Mouse (Mus musculus) c-Kit-positive CD71-positive TER-119-positive erythroid progenitor cells, embryonic 14.5 days (primary cell): ENCODE measurements around the gene Plod1.
A peak's percentile ranks its signal among the peaks of the same experiment; 100 is the strongest.

Experiments used
- DNase-seq: peaks from one replicate; pipeline ENCODE4 v3.0.0-alpha.2; 2013; ENCODE audit warnings: low spot score

The Plod1 gene

DNA sequence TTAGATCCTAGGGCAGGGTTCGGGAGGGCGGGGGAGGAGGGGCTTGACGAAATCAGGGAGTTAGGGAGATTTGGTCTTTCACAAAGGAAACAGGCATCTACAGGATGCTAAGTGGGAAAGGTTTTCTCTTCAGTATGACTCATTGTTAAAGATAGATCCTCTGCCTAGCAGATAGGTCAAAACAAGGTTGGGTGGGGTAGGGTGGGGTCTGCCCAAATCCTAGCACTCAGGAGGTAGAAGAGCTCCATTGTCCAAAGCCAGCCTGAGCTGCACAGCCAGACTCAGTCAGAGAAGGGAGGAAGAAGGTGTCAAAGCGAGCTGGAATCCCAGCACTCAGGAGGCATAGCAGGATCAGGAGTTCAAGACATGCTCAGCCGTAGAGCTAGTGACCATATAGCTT, 919 bp upstream of the Plod1 start:
- no peak for DNase-seq

DNA sequence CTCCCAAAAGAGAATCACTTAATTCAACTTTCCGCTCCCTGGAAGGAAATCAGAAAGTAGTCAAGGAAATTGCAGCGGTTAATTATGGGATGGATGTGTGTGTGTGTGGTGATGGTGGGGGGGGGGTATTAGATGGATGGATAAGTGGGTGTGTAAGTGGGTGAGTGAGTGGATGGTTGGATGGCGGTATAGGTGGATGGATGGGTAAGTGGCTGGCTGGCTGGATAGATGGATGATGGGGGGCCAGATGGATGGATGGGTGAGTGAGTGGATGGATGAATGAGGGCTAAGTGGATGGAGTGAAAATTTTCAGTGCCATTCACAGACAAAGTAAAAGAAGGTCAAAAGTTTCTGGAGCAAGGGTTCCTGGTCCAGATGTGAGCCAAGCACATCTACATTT, 454 bp upstream of the Plod1 start:
- DNase-seq: no peak

DNA sequence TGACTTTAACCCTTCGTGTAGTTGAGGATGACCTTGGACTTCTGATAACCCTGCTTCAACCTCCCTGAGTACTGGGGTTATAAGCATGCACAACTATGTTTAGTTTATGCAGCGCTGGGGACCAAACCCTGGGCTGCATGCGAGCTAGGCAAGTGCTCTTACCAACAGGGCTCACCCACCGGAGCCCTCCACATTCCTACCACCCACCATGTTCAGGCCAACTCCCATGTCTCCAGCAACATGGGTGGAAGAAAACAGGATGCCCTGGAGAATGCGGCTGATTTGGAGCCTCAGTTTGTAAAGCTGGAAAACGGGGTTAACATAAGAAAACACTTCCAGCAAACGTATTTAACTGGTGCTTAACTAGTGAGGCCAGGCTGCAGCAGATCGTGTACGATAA, 663 bp downstream of the Plod1 start:
- DNase-seq: no peak

DNA sequence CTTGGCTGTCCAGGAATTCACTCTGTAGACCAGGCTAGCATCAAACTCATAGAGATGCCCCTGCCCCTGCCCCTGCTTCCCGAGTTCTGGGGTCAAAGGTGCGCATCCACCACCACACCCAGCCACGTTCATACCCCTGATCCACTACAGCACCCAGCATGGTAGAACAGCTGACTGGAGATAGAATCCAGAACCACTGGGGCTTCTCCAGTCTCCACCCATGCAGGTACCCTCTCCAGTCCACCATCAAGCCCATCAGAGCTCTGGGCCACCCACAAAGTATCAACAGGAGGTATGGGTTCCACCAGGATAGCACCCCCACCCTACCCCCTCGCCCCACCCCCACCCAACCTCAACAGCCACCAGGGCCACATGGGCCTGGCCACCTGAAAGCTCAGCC, 2.0 kb downstream of the Plod1 start:
- DNase-seq: no peak

DNA sequence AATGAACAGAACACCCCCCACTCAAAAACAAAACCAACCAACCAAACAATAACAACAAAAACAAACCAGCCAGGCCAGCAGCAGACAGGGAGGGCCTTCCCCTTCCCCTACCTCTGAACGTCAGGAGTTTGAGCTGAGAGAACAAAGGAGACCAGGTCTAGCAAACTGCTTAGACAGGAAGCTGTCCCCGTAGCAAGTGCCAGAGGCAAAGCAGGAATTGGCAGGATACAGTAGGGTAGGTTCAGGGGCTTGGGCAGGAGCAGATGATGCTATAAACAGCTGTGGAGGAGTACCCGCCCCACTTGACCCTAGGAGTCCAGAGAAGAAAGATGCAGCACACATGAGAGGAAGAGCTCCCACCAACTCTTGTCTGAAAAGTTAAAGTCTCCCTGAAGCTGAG, 2.4 kb downstream of the Plod1 start:
- no peak for DNase-seq

DNA sequence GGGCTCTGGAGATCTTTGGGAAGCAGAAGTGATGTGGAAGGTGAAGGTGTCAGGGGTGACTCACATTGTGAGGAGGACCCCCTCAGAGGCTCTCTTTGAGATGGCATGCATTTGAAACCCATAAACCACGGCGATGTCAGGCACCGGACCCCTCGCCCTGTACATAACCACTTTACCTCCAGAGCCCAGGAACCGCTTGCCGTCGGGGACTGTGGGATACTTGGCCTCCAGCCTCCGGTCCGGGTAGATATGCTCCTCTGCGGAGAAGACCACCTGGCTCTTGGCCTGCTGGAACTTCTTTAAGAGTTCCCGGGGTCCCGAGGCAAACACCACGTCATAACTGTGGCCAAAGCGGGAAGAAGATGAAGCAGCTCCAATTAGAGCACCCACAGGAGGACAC, 5.6 kb downstream of the Plod1 start:
- no peak for DNase-seq

DNA sequence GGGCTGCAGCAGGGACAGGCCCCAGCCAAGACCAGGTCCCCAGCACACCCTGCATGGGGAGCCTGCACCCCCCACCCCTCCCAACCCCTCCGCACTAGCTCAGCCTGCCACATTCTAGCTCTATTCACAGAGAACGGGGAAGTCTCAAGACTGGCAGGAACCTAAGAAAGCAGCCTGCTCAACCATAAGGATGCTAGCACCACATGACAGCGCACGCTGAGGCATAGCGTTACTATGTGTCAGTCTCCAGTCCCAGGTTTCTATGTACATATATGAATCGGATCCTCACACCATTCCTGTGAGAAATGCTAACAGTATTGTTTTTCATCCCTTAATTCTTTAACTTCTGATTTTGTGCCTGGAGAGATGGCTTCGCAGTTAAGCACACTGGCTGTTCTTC, 8.0 kb downstream of the Plod1 start:
- DNase-seq: no peak

DNA sequence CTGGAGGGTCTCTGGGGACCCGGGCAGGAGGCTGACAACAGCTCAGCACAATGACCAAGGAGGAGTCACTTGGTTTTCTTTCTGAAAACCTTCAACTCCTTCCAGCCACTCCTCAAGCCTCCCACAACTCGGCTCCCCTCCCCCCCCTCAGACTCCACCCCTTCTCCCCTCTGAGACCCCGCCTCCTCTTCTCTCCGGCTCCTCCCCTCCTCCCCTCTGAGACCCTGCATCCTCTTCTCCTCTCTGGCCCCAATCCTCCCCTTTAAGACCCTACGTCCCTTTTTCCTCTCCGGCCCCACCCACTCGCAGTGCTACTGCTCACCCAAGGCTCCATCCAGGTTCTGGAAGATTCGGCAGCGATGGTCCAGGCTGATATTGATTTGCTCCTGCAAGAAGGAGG, 8.4 kb downstream of the Plod1 start:
- DNase-seq: no peak

DNA sequence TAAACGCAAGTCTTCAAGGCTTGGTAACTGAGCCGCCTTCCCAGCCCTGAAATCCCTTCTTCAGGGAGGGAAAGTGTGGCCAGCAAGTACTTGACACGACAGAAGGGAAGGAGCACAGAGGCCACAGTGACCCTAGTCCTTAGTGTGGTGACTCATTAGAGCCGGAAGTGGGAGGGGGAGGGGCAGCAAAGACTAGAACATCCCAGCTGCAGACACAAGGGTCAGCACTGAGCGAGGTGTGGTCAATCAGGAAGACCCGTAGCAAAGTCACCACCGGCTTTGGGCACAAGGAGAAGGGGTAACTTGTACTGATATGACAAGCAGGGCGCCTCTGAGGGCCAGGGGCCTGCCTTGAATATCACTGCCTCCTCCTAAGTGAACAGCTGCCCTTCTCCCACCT, 8.9 kb downstream of the Plod1 start:
- no peak for DNase-seq

DNA sequence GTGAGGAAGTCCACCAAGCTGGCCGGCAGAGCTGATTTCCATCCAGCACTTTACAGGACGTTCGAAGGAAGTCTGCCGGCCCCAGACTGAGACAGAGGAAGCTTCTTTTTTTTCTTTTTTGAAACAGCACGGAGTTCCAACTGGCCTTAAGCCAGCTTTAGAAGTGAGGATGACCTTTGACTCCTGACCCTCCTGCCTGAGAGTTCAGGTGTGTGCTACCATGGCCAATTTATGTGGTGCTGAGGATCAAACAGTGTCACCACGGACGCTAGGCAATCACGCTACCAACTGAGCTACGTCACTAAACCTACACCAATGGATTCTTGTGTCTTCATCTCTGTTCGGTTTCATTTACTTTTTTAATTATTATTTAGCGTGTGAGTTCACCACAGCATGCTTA, 14.2 kb downstream of the Plod1 start:
- no peak for DNase-seq

DNA sequence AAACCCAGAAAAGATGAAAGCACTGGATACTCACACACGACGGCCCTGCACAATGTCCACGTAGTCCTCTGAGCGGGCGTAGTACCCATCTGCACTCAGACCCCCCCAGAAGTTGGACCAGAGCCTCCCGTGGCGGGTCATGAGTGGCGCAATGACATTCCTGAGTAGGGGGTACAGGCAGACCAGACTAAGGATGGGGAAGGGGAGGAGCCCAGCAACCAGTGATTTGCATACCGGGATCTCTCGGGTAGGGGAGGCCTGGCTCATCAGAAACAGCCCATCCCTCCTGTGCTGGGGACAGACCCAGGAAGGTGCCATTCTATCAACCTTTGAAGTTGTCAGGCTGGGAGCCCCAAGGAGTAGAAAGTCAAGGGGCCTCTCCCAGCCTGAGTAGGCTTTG, 15.6 kb downstream of the Plod1 start:
- DNase-seq: no peak

DNA sequence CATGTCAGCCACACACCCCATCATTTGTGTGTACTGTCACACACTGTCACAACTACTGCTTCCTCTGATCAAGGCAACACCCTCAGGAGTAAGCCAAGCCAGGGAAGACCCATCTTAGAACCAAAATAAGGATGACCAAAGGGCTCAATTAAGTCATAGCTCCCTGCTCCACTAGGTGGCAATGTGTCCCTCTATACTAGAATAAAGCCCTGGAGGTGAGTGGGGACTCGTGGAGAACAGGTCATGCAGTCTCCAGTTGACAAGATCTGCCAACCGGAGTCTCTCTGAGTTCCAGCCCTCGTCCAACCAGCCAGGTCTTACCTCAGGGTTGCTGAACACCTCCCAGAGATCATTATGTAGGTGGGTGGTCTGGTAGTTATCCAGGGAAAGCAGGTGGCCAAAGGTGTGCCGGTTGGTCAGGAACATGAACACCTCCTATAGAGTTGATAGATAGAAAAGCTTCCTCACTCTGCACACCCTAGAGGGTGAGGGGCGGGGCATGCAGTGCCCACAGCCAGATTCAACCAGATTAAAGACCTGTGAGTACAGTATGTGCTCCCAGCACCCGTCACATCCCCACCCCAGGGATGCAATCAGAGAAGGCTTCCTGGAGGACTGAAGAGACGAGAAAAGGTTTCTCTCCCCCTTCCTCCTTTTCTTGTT, 18.0 kb downstream of the Plod1 start:
- DNase-seq: peak; percentile 41

DNA sequence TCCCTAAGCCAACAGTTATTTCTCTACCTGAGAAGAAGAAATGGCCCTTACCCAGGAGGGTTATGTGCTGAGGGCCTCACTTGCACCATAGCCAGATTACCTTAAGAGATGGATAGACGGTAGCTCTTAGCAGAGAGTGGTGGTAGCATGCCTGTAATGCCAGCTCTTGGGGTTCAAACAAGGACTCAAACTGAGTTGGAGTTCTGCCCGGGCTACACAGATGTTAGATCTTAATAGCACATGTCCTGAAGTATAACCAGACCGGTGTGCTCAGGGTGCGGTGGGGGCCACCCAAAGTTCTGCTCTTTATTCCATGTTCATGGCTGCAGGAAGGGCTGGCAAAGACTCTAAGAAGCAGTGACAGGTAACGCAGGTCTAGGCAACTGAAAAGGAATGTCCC, 27.1 kb downstream of the Plod1 start:
- DNase-seq: no peak

DNA sequence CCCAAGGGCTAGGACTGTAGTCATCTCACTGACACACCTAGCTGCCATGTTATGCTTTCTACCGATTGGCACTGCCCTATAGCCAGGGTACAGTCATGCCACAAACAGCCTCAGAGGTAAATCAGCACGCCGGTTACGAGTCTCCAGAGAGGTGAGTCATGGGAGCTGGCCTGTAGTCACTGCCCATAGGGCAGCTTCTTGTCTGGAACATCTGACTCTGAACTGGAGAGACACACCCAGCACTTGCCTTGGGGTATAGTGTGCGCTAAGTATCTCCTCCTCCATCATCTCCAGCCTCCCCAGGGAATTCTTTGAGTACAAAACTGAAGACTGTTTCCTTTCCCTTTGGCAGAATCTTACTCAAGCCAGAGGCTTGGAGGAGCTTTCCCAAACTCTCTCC, 30.3 kb downstream of the Plod1 start:
- no peak for DNase-seq

DNA sequence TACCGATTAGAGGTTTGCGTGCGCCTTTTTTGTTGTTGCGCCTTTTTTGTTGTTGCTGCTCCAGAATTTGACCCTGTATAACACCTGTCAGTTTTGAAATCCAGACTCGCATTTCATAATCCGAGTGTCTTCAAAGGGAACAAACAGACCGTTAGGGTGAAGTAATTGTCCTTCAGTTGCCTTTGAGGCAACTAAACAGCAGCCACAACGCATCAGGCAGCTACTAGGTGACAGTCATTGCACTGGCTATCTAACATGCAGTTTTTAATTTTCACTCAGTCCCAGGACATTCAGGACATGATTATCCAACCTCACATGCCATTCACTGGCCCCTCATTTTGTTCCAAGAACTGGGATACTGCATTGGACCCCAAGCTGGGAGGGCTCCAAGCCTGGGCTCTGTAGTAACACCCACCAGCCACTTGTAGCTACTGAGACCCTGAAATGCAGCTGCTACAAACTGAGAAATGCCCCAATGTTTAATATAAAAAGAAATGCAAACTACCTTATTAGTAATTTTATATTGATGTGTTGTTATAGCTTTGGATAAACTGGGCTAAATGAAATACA, 31.4 kb downstream of the Plod1 start:
- no peak for DNase-seq

DNA sequence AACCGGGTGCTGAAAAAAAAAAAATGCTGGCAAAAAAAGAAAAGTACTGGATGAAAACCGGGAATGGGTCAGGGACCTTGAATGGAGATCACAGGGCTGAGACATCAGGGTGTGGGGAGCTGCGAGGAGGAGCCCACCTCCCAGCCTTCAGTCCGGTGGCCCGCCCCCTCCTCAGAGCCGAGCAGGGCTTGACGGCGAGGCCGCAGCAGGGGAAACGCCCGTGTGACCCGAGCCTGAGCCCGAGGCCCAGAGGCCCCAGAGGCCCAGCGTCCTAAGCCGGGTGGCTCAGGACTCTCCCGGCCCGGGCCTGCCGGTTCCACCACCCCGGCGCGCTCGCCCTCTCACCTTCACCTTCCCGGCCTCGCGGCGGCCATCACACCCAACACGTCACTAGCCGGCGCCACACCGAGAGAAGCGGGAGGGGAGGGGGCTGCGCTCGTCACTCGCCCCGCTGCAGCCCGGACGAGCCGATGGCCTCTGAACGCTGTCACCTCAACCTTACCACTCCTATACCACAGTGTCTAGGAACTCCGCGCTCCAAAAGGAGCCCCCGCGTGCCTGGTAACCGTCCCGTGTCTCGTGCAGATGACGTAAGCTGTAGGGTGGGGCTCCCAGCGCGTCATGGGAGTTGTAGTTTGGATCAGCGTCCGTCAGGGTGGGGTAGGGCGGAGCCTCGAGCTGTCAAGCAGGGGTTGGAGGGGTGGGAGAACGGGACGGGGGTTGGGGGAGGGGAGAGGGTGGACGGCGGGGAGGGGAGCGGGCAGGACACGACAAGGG, 32.1 kb downstream of the Plod1 start, which contains the start of gene Mfn2:
Gene Mfn2 (minus strand): TSS at position 392 of the 777 bp plus-strand sequence.
- DNase-seq: peak; percentile 86

DNA sequence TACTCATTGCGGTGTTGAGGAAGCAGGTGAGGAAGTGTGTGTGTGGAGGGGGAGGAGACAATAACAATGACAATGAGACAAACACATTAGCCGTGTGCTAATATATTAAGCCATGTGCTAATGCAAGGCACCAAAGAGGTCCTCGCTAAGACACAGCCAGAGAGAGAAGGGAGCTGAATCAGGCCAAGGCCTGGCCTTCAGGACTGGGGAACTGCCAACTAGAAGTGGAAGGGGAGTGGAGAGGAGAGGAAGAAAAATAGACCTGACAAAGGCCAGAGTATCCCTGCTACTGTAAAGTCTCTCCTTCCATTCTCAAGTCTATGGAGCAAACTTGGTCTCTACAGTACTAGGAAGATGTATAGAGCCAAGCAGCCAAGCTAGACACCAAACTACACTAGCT, 33.0 kb downstream of the Plod1 start:
- DNase-seq: no peak

DNA sequence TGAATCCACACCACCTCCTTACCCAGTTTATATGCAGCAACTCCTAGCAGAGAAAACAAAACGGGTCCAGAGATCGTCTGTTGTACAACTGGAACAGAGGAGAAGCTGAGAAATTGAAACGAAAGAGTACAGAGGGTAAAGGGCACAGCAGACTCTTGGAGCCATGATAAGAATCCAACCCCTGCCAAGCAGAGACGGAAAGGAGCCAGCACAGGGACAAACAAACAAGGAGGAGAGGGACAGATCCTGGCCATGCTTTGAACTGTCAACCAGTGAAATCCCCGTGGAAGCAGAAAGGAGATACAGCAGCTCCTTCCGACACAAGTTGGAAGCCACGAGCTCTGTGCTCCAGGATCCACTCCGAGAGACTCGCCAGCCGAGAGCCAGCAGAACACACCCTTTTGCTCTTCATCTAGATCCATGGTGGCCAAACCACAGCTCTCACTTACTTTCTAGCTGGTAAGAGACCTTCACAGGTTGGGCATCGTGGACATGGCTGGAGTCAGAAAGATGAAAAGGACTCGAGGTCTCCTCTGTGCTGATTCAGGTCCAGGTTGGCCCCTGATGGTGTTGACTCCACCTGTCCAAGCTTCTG, 33.6 kb downstream of the Plod1 start:
- DNase-seq: no peak

DNA sequence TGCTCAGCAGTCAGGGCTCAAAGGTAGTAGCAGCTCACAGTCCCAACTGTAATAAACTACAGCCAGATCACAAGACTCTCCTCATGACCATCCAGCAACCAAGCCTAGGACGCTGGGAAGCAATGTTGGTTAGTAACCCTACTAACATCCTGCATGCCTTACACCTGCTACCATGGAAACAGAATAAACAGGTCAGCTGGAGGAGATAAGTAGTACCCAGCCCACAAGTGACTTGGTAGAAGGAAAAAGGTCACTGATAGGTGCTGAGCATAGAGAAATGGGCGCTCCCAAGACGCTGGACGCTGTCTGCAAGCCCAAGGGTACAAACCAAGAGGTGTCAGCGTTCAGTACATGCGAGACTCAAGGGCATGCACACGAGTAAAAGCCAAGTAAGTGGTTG, 36.1 kb downstream of the Plod1 start:
- no peak for DNase-seq

DNA sequence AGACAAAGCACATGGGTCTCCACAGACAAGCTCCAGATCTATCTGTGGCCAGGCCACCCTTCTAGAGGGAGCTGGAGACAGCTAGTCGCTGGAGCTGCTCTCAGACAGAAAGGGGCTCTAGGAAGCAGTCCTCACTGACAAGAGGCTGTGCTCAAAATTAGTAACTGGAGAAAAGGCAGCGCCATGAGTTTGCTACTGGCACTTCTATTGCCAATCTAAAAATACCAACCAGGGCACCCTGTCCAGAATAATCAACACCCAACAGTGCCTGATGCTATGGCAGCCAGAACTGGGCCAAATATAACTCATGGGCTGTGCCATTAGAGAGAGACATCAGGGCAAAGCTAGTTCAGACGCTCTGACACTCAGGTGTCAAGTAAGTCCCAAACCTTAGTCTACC, 39.2 kb downstream of the Plod1 start:
- no peak for DNase-seq

DNA sequence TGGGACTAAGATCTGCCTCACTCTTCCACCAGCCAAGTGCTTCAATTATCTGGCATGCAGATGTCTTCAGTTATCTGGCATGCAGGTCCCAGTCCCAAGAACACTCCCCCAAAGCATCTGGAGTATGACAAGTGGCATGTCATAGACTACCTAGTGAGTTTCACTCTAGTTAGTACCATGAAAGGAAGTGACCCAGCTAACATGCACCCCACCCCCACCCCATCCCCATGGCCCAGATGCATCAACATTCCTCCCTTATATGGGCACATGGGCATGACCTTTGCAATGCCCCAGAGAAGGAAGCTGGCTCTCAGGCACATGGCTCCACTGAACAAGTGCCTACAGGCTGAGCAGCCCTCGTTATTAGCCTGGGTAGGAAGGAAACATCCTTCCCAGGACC, 40.2 kb downstream of the Plod1 start:
- DNase-seq: no peak

DNA sequence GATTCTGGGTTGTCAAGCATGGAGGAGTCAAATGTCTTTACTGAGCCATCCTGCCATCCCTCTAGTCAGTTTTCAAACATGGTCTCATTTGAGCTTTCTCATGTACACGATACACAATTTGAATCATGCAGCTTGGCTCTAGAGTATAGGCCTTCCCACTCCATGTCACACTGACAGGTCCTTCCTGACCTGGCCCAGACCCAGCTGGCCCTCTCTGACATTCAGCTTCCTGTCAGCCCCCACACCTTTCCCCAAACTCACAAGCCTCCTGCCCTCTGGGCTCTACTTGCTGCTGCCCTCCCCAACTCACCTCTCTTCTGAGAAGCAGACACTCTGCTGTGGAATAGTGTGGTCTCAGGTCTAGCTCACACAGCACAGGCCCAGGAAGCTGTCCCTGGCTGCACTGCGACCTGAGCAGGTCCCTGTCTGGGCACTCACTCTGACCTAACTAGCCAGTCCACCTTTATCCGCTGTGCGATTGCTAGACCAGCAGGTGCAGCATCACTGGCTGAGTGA, 40.7 kb downstream of the Plod1 start:
- no peak for DNase-seq

DNA sequence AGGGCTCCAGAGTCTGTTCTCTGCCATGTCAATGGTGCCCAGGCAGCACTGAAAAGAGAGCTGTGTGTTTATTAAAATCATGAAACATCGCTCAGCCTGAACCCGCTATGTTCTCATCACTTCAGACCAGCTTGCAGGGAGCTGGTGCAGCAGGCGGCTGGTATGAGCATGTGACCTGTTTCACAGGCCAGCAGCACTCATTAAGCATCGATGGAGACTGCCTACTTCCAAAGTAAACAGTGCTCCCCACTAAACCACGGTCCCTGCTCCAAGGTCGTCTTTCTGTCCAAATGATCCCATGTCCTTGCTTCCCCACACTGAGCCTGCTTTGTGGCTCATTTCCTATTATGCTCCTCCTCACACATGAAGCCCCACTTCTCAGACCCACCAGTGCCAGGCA, 46.2 kb downstream of the Plod1 start:
- DNase-seq: no peak
